Mouse (Mus musculus) adrenal gland, adult 8-10 months (tissue): ENCODE data around the gene Sorbs1. TPM values are rescaled to one million over a fixed set of nuclear protein-coding genes. Genes with fewer than 3 reads are reported as not detected.

Experiments
- DNase-seq: peaks from one replicate; pipeline ENCODE4 v3.0.0; 2022
- total RNA-seq, 4 experiments: library from RNA; stranded (reverse); gene quantifications; 2 replicates each; pipeline ENCODE4 v1.2.4; 2022

Gene Sorbs1
- total RNA-seq, 4 experiments from 2014 or later: 48.2 to 120 (median 68.1) TPM

DNA sequence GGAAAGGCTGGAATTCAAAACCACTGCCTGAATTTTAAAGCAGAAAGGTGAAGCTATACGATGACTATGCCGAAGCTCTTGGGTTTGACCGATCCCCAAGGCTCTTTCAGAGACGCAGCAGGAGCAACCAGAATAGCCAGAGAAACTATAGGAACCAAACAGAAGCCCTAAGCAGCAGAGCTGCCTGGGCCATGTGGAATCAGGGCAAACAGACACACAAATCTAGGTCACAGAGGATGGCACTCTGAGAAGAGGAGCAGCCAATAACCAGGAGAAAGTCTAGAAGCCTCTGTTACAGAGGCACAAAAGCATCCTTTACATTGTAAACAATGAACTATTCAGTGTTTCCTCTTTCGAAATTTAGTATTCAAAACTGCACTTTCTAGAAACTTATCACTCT, 140.9 kb downstream of the Sorbs1 start:
- DNase-seq: no peak

DNA sequence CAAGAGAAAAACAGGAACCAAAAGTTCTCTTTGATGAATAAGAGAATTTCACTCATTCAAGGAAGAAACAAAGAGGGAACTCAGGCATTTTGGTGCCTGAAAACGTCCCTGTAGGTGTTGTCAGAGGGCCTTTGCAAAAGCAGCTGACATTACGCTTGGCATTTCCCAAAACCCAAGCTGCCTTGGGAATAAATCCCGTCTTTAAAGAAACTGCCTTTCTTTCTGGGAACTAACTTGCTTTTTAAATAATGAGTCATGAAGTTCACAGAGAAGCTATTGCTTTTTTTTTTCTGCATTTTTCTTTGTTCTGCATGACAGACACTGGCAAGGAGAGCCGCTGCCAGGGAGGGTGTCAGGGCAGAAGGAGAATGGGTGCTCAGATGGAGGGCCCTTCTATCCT, 141.7 kb downstream of the Sorbs1 start:
- no peak for DNase-seq

DNA sequence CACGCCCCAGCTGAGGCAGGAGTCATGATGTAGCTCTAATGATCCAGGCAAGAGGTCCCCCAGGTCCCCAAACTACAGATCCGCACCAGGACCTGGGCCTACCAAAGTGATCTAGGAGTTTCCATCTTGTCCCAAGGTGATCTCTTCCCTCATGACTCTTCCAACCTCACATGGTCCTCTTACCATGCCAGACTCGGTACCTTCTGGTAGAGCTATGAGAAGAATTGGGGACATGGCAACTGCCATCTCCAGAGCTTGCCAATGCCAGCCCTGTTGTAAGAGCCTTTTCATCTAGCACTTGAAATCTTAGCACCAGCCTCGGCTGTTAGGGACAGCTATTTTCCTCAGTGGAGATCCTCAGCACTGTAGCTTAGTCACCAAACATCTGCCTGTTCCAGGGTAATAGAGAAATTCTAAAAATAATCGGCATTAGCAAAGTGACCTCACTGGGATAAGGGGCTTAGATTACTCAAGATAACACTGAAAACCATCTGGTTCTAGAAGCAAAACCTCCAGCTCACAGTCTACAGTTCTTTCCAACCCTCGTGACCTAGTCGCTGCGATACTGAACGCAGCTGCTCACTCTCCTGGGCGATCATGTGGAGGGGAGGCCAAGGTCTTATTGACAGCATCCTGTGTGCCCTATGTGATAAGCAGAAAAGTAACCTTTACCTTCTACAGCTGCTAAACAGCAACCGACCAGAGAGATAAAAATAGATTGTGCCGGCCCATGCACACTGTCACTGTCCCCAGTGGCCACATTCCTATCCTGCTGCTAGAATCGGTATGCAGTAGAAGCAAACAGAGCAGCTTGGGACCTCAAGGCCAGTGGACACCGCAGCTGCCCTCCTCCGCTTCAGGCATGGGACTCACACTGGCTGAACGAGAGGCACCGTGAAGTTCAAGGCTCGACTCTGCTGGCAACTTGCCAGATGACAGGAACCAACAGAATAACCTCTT, 143.4 kb downstream of the Sorbs1 start:
- peak; percentile 61 for DNase-seq

- DNase-seq: no peak
Measured at GRCm38 (mm10) chr19:40368517-40368916, 145.1 kb downstream of the Sorbs1 start.

DNA sequence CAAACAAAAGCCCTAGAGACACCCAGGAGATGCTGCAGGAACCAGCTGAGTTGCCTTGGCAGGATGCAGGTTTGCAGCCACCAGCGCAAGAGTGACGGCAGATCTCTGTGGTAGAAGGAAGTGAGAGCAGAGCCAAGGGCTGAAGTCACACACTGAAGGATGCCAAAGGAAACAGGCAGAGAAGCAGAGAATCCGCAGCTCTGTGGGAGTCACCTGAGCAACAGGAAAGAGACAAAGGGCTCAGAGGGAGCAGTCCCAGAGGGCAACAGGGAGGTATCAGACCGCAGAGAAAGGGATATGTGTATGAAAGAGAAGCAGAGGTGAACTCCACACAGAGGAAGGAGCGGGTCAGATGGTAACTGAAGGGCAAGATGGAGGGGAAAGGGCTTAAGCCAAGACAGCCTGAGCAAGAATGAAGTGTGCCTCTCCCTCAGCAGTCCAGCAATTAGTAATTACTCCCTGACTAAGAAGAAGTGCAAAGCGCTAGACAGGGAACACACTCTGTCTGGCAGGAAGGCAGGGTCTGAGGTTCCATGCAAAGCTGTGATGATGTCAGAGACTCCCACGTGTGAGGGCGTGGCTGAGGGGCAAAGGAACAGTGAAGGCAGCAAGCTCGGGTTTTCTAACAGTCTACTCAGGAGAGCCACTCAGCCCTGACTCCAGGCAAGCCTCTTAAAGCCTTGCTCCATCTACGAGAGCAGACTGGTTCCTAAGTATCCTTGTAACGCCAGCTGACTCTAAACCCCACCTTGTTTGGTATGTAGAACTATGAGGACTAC, 147.2 kb downstream of the Sorbs1 start:
- no peak for DNase-seq

- DNase-seq: no peak
Measured at GRCm38 (mm10) chr19:40365137-40365536, 148.4 kb downstream of the Sorbs1 start.

DNA sequence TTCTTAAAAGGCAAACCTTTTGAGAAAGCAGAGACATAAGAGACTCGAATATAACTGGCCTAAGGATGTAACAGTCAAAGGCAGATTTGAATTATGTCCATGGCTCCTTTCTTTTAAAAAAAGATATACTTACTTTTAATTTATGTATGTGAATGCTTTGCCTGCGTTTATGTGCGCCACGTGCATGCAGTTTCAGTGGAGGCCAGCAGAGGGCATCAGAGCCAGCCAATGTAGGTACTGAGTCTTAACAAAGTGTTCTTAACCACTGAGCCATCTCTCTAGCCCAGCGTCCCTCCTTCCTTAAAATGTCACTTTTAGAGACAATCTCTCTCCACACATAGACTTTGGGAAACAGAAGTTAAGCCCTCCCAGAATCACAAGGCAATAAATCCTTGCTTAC, 150.1 kb downstream of the Sorbs1 start:
- no peak for DNase-seq

GRCm38 (mm10) chr19:40362203-40362865, 151.2 kb downstream of the Sorbs1 start:
- DNase-seq: no peak

DNA sequence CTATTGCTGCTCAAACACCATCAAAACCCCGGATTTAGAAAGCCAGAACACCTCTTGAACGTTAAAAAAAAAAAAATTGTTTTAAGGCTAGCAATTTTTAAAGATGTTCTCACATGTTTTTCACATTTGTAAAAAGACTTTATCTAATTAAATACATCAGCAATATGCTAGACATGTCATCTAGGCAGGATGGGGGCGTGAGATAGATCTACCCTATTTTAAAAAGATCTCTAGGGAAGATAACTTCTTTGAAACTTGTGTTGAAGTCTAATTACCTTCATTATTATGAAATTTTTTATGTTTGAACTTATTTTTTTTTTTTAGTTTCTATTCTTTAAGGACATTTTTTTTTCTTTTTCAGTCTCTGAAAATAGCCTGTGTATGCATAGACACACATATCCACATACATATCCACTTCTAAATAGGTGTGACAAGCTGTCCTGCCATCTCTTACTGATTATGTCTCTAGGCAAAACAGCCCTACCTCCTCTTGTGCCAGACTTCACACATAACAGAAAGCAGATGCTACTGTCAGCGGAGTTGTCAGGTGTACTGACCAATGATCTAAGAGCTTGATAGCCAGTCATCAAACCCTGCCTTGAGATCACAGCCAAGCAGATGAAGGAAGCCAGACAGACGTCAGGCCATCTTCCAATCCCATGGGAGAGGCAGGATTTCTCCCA, 153.7 kb downstream of the Sorbs1 start:
- no peak for DNase-seq

DNA sequence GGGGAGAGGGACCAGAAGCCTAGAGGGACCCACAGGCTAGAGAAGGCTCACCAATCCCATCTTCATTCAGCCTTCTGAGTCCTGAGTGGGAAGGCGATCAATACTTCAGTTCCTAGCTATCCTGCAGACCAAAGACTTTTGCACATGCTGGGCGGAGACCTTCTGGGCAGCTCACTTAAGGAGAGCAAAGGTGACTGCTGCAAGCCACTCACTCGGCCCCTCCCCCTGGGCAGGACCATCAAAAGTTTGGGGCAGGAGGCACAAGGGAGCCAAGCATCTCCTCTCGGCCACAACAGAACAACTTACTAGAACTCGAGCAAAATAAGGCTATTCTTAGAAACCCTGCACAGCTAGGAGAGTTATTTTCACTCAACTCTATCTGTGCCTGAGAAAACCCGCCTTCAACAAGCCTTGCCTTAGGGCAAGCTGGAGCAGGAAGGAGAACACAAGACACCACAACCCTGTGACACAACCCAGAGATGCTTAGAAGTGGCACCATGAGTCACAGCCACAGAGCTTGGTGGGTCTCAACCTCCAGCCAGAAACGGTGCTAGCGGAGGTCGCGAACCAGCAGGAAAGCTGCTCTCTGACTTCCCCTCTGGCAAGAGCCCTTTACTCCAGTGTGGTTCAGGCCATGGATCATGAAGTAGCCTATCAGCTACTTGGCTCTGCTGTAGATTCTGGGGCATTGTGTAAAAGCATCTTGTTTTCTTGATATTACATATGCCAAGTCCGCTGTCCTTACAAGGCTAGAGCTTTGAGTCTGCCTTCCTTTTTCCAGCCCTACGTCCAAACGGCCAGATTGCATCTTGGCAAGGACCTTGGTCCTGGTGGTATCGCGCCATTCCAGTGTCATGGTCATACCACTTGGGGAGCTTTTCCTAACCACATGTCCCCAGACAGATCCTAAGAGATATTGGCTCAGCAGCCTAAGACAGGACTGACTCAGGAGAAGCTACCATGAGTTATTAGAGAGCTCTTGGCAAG, 156.8 kb downstream of the Sorbs1 start:
- no peak for DNase-seq

GRCm38 (mm10) chr19:40355075-40355474, 158.5 kb downstream of the Sorbs1 start:
- DNase-seq: no peak

DNA sequence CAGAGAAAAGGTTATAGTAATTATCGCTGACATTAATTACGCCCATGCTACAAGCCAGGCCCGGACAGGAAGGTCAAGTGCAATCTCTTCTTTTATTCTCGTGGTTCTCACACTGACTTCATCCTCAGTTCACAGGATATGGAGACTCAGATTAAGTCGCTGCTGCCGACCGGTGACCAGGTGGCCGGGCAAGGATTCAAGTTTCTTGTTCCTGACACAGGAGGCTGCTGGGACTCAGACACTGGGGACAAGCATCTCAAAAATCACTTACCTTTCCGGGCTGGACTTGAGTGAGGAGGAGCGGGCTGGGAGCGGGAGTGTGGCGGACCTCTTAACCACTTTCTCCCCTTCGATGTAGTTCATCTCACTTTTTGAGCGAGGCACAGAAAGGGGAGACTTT, 161.6 kb downstream of the Sorbs1 start:
- DNase-seq: no peak

DNA sequence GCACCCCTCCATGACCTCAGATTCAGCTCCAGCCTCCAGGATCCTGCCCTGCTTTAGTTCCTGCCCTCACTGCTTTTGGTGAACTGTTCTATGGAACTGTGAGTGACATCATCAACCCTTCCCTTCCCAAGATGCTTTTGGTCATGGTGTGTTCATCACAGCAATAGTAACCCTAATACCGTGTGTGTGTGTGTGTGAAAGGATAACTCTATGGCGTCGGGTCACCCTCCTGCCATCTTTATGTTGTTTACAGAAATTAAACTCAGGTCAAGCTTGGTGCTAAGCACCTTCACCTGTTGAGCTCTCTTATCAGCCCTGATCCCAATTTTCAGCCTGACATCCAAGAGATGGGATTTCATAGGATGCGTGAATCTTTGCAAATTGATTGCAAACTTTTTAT, 162.7 kb downstream of the Sorbs1 start:
- no peak for DNase-seq

DNA sequence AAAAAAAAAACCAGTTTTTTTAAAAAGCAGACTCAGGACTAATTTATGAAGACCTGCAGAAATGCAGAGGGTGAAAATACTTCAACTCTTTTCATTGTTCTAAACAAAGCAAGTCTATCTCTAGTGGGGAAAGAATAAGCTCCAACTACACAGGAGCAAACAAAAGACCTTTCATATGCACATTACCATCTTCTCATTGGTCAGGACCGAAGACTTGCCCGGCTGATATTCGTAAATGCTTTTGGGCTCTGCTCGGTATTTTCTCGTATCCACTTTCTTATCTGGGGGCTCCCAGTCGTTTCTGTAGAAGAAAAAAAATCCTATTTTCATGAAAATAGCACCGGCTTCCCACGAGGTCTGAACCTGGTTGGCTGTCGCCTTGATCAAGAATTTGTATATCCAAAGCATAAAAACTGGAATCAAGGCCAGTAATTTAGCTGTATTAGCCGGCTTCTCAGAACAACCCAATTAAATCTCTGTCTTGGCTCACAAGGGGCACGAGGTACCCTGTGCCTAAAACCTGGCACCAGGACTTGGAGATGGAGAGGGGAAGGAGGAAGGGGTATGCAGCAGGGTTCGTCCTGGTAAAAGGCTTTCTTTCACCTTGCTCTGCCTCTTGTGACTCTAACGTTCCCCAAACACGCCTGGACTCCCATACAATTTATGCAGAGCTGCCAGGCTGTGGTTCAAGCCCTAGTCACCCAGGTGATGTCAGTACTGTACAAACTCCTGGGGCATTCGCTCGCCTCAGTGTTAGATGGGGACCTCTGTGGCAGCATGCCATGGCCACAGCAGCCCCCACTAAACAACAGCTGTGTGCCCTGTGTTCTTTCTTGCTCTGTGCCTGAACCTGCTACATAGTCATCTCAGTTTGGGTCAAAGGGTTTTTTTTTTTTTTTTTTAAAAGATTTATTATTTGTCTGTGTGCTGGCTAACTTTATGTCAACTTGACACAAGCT, 163.6 kb downstream of the Sorbs1 start:
- DNase-seq: no peak

- DNase-seq: no peak
Measured at GRCm38 (mm10) chr19:40349281-40349680, 164.3 kb downstream of the Sorbs1 start.

GRCm38 (mm10) chr19:40348652-40349051, 164.9 kb downstream of the Sorbs1 start:
- DNase-seq: no peak

- no peak for DNase-seq
Measured at GRCm38 (mm10) chr19:40348175-40348574, 165.4 kb downstream of the Sorbs1 start.

GRCm38 (mm10) chr19:40346908-40347307, 166.7 kb downstream of the Sorbs1 start:
- DNase-seq: no peak

- no peak for DNase-seq
Measured at GRCm38 (mm10) chr19:40346232-40346844, 167.2 kb downstream of the Sorbs1 start.
